Mouse (Mus musculus): ENCODE data around the gene Clcn7.
"Not testable (repeated sequence)": the region's sequence is repeated elsewhere in the genome, so short reads cannot be mapped to it uniquely, and the experiment has no call there.

Gene Clcn7

DNA sequence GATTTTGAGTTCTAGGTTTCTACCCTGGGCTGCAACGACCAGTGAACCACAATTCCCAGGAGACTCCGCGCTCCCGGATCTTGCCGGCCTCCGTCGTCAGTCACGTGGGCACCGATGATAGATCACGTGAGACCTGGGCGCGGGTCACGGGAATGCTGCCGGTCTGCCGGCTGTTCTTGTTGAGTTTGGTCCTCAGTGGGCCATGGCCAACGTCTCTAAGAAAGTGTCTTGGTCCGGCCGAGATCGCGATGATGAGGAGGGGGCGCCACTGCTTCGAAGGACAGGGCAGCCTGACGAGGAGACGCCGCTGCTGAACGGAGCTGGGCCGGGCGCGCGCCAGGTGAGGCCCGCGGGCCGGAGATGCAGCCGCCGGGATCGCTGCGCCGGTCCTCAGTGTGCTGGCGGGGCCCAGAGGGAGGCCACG lies at the start of gene Clcn7:
TSS of gene Clcn7 (plus strand) at position 117 of the 424 bp plus-strand sequence.
- peak; percentile 88 to 94 for DNase-seq (ENCODE audit: low spot score in 2 of 2)

DNA sequence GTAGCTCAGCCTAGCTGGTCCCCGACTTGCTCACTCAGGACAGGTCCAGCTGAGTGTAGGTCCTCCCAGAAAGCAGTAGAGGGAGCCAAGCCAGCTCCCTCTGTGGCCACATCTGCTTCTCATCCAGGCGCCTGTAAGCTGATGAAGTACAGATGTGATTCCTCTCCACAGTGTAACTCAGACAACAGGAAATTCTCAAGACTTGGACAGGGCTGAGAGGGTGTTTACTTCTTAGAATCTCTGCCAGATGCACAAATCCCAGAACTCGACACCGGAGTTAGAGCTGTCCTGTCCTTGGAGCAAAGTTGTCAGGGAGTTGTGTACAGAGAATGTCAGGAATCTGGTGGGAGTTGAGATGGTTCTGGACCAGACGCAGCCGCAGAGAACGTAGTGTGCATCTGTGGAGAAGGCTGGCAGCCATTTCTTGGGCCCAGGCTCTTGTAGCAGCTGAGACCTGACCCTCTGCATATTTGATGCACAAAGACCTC lies 49.7 kb upstream of the Clcn7 start, which contains the start of gene Tmem204:
TSS of gene Tmem204 (minus strand) at position 148 of the 488 bp plus-strand sequence.
- peak; percentile 55 to 74 for DNase-seq (ENCODE audit: low spot score in 2 of 2)

DNA sequence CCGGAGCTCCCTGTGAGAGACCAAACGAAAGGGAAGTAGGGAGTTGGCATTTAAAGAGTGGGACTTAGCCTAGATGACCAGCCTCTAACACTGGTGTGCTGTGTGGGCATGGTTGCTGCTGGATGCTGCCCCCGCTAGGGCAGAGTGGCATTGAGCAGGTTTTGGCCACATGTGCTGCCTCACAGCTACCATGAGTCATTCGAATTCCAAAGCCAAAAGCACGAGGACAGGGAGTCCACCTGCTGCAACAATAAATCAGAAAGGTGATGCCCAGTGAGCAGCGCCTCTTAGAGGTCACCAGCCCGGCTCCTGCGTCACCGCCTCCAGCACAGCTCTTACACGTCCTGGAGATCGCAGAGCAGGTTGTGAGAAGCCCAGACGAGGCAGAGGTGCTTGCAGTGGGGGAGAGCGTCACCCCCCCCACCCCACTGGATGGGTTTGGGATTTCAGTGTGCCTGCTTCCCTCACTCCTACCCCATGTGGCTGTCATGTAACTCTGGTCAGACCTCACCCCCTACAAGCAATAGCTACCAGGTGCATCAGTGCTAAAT lies 48.3 kb upstream of the Clcn7 start:
- DNase-seq (ENCODE audit: low spot score in 2 of 2) = no peak

DNA sequence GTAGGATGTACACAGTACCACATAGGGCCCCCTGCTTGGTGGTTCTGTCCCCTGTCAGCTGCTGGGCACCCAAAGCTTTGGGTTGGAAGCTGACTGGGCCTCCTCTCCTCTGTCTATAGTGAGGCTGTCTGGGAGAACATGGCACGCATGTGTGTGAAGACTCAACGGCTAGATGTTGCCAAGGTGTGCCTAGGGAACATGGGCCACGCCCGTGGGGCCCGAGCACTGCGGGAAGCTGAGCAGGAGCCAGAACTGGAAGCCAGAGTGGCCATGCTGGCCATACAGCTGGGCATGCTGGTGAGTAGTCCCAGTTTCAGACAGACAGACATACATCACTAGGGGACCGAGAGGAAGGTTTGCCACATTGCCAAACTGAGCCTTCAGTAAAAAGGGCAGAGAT lies 46.5 kb upstream of the Clcn7 start:
- no peak for DNase-seq (ENCODE audit: low spot score in 2 of 2)

DNA sequence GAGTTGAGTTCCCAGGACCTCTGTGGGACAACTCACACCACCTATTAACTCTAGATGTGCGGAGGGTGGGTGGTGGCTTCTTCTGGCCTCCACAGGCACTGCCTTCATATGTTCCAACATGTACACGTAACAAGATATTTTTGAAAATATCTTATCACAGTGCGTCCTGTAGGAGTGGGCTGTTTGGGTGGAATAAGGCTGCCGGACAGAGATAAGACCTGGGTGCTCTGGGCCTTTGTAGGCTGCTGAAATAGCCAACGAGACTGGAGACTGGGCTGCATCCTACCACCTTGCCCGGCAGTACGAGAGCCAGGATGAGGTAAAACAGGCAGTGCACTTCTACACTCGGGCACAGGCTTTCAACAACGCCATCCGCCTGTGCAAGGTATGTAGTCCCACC lies 44.0 kb upstream of the Clcn7 start:
- no peak for DNase-seq (ENCODE audit: low spot score in 2 of 2)

DNA sequence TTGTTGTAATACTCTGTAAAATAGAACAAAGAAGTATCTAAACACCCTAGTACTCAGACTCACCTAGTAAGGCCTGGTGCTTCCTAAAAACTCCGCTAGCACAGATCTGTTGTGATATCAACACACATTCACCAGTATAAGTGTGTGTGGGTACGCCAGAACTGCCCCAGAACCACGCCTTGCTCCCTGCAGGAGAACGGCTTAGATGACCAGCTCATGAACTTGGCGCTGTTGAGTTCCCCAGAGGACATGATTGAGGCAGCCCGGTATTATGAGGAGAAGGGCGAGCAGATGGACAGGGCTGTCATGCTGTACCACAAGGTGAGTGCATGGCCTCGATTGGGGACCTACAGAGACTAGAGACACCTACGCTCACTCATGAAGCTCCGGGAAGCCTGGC lies 42.7 kb upstream of the Clcn7 start:
- DNase-seq (ENCODE audit: low spot score in 2 of 2) = no peak

DNA sequence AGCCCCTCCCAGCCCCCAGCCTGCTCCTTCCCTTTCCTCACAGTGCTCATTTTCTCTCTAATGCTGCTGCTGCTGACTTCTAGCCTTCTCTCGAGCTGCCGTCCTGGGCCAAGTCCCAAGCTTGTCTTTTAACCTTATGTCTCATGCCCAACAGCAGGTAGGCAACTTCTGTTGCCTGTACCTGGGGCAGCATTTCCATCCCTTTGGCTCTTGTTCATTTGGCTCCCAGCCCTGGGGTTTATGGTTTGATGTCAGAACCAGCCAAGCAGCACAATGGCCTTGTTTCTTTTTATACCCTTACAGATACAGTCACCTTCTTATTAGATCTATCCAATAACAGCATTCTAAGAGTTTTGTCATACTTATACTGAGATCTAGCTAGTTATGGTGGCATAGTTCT lies 37.0 kb upstream of the Clcn7 start:
- DNase-seq (ENCODE audit: low spot score in 2 of 2) = no peak

DNA sequence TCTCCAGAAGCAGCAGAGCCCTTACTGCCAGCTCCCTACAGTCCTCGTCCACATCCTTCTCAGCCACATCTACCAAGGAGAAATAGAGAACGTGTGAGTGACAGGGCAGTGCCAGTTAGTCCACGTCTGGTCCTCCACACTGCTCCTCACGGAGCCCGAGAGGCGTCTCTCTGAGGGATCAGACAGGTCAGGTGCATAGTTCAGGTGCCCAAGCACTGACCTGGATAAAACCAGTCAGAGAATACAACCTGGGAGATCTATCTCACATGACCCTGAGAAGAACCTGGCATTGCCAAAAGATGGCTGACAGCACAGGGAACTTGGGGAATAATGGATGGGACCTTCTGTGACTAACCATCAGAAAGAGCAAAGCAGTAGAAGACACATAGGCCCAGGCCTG lies 33.1 kb upstream of the Clcn7 start:
- no peak for DNase-seq (ENCODE audit: low spot score in 2 of 2)

DNA sequence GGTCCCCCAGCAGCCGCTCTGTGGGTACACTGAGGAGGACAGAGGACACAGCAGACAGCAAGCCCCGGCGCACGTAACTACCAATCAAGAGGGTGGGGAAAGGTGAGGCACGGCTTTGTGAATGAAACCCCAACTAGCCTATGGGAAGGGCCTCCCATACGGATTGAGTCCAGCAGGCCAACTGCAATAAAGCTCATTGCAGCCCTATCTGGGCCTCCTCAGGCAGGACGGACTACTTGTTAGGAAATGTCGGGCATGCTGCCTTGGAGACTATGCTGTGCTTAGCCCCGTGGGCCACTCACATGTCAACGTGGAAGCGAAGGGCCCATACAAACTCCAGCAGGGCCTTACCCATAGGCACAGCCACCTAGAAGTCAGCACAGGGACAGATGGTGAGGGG lies 31.9 kb upstream of the Clcn7 start:
- DNase-seq (ENCODE audit: low spot score in 2 of 2) = no peak

DNA sequence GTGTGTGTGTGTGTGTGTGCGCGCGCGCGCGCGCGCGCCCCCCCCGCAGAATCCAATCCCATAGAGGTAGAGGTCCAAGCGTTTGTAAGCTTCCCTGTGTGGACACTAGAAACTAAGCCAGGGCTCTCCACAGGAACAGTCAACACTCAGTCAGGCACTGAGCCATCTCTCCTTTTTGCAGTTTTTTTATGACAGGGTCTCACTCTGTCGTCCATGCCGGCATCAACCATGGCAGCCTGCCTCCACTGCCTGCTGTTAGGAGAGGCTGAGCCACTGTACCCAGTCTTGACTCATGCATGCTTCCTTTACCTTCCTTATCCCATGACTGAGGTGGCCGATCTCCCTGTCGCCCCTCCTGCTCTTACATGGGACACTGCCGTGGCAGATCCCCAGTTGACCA lies 25.4 kb upstream of the Clcn7 start:
- DNase-seq (ENCODE audit: low spot score in 2 of 2) = no peak

DNA sequence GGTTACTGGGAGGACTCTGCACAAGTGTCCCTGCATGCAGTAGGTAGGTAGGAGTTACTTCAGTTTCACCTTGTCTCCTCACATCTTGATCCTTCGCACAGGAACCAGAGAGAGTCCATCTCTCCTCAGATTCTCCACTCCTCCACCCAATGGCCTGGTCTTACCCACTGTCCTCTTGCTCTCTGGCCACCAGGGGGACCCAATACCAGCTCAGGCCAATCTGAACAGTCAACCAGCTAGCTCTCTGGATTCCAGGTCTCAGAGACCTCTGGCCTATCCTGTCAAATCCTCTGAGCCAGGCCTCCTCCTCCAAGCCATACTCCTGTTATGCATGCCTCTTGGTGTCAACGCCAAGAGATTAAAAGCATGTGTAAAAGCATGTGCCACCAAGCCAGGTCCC lies 23.6 kb upstream of the Clcn7 start:
- DNase-seq (ENCODE audit: low spot score in 2 of 2) = peak in 1 of 2 experiments; percentile 56

DNA sequence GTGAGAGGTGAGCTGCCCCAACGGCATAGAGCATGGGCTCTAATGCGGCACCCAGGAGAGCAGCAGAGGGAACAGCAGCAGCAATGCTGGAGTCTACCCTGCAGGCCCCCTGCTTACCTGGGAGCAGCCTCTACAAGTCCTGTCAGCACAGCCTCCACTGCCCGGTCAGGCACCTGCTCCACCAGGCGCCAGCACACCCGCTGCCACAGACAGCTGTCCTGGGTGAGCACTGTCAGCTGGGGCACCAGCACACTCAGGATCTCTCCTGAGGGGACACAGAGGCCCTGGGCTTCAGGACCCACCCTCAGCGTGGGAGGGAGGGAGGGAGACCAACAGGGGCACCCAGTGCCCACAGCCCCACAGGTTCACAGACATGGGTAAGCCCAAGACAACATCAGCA lies 22.6 kb upstream of the Clcn7 start:
- DNase-seq (ENCODE audit: low spot score in 2 of 2) = no peak

DNA sequence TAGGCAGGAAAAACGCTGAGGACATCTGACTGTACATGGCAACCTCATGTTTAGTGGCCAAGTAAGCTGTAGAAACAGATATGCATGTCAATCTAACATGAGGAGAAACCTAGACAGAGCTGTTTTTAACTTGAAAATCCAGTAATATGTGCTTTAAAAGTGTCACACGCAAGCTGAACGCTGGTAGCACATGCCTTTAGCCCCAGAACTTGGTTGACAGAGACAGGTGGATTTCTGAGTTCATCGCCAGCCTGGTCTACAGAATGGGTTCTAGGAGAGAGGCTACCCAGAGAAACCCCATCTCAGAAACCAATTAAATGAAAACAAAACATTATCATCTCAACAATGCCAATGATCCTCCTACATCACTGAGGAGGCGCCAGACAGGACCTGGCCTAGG lies 22.0 kb upstream of the Clcn7 start:
- DNase-seq (ENCODE audit: low spot score in 2 of 2) = no peak

DNA sequence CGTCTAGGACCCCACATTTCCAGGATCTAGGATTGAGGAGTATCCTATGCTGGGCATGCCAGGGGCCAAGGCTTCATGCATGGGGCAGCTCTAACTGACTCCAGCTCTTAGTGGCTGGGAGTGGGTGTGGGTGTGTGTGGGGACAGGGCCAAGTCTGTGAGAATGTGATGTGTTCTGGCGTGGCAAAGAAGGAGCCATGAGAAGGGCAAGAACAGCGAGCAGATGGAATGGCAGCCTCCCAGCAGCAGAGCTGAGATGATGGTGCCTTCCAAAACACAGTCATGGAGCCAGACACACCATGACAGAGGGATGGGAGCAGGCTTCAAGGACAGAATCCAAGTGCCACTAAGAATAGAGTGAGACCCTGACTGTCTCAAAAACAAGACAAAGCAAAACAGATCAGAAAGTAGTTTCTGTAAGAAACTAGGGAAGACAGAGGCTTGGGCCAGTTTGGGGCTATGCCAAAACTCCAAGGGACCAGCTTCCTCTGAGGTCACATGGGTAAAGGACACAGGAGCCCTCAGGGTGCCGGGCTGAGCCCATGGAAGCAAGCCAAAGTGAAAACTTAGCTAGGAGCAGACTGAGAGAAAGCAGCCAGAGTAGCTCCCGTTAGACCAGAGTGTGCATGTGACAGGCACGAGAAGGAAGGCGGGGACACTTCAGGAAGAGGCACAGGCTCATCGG lies 21.3 kb upstream of the Clcn7 start:
- peak in 1 of 2 experiments; percentile 22 for DNase-seq (ENCODE audit: low spot score in 2 of 2)

DNA sequence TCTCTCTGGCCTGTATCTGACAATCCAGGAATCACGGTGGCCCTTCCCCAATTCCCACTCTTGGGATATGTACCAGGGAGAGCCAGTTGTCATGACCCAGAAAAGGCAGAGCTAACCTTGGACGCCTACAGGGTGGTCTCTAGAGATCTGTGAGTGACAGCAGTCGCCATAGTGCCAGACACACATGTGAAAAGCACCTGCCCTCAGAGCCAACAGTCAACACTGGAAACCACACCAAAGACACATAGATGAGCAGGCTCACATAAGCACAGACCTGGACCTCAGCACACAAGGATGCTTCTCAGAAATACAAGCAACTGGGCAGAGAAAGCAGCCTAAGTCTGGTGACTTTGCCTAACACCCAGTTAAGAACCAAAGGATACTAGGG lies 20.8 kb upstream of the Clcn7 start:
- DNase-seq (ENCODE audit: low spot score in 2 of 2) = no peak

DNA sequence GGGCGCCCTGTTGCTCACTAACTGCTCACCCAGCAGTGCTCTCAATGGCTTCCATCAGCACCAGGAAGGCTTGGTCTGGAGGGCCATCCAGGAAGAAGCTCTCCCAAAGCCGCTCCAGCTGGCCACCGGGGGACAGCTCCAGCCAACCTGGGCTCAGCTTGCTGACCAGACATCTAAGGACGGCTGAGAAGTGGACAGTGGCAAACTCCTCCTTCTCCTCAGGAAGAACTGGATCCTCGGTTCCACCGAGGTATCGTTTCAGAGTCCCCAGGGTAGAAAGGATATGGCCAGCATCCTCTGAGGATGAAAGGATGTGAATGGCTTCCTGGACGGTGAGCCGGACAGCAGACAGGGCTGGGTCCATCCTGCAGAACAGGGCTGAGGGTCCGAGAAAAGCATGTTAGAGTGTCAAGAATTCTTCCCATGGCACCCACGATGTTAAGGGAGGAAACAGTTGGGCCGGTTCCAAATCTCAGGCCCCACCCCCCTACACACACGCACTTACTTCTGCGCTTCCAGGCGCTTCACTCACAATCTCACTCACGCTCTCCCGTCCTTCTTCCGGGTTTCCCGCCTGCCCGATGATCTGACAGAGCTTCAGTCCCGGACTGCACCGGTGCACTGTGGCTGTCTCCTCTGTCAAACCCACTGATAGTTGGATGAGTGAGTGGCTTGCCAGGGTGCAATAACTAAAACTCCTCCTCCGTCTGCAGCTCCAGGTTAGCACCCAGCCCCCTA lies 18.1 kb upstream of the Clcn7 start:
- no peak for DNase-seq (ENCODE audit: low spot score in 2 of 2)

DNA sequence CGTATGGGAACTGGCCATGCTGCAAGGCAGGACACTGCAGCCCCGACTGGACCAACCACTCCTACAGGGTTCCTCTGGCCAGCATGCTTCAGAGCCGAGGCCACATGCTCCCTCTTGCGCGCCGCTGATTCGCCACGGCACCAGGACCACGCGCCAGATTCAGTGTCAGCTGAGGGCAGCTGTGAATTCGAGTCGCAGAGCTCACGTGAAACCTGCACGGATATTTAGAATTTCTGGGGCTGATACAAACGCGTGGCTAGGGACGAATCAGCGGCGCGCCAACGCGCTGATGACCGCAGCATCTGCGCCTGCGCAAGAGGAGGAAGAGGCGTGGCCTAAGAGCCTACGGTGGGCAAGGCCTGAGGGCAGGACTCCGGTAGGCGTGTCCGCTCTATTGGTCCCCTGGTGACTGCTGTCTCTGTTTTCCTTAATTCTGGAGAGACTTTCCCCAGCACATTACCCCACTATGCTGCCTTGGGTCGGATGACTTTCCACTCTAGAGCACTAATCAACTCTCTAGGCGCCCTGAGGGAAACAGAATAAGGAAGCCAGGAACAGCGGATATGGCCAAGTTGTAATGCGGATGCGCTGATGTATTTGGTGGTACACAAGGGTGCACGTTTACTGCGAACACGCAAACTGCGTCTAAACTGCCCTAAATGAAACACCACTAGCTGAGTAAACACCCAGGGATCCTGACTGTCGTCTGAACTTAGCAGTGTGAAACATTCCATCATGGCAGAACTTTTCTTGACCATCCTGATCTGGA lies 17.3 kb upstream of the Clcn7 start, which contains the start of gene Telo2:
TSS of gene Telo2 (minus strand) at position 304 of the 769 bp plus-strand sequence.
- peak; percentile 89 to 92 for DNase-seq (ENCODE audit: low spot score in 2 of 2)

DNA sequence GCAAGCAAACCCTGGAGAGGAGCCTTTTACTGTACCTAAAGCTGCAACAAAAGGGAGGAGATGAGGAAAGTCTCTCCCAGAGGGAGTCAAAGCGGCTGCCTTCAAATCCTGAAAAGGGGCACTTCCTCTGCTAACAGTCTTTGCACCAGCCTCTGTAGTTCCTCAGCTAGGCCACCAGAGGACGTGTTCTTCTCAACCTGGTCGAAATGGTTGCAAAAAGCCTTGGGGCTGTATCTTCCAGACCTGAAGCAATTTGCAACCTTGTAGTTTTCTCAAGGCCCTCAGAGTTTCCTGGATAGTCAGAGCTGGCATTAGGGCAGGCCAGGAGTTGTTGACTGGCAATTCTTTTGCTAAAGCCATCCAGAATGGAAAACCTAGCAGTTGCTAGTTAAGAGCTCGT lies 15.9 kb upstream of the Clcn7 start:
- DNase-seq (ENCODE audit: low spot score in 2 of 2) = no peak

DNA sequence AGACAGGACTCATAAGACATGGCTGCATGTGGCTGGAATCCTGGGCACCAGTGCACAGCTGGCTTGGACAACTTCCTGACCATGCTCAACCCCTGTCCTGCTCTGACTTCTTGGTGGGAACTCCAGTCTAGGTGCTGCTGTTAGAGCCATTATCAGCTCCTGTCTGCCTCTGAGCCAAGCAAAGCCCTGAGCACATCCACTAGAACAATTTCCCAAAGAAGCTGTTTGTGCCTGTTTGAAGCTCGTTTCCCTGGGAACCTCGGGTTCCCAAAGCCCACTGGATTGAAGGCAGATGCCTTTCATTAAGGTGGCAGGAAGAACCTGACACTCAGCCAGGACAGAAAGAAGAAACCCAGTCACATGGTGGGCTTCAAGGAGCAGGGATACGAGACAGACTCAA lies 12.8 kb upstream of the Clcn7 start, which contains the start of gene Ptx4:
TSS of gene Ptx4 (plus strand) at position 355 of the 400 bp plus-strand sequence.
- no peak for DNase-seq (ENCODE audit: low spot score in 2 of 2)

DNA sequence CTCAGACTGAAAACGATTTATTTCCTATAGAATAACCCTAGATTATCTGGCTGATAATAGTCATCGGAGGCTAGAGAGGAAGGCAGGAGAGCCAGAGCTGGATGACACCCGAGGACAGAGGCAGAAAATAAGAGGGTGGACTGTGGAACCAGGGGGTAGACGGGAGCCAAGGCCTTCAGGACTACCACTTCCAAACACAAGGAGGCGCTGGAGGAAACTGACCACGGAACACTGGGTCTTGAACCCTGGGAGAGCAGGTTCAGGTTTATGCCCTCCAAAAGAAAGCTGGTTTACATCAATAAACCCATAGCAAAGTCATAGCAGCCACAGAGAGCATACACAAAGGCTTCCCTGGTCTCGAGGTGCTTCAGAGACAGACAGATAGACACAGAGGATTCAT lies 9.2 kb upstream of the Clcn7 start:
- DNase-seq (ENCODE audit: low spot score in 2 of 2) = no peak

DNA sequence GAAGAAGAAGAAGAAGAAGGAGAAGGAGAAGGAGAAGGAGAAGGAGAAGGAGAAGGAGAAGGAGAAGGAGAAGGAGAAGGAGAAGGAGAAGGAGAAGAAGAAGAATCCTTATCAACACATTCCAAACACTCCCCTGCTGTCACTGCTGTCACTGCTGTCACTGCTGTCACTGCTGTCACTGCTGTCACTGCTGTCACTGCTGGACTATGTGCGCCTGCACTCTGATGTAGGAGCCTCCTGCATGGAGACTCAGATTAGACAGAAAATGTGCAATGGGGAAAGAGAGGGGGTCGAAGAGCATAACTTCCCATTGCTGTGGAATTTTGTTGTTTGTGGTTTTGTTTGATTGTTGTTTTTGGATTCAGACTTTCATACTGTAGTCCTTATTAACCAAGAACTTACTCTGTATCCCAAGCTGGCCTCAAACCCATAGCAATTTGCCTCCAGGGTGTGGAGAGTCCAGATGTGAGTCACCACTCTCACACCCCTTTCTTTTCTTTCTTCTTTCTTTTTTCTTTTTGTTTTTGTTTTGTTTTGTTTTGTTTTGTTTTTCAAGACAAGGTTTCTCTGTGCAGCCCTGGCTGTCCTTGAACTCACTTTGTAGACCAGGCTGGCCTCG lies 7.6 kb upstream of the Clcn7 start:
- DNase-seq (ENCODE audit: low spot score in 2 of 2) = not testable (repeated sequence)
